Mouse (Mus musculus) CH12.LX (cell line): Measurements from ENCODE around the gene Adrb1. TPM values are rescaled to one million over a fixed set of nuclear protein-coding genes. Genes with fewer than 3 reads are reported as not detected.

Experiments used
- DNase-seq: peaks from one replicate; pipeline ENCODE4 v3.0.0-alpha.2; 2013; ENCODE audit errors: extremely low read depth
- H3K27ac ChIP-seq: 2 replicates; pipeline ENCODE4 v1.5.1; 2012; ENCODE audit warnings: low read depth, mild to moderate bottlenecking, control low read depth, moderate library complexity; ENCODE audit not compliant: insufficient read depth
- H3K27me3 ChIP-seq: replicated peaks from 2 replicates; pipeline ENCODE3; 2012; ENCODE audit warnings: inconsistent platforms
- H3K36me3 ChIP-seq, 2 experiments: replicated peaks in 1 of 2; 2 replicates each; pipeline versions ENCODE3 to v1.6.1; 2012; ENCODE audit warnings: inconsistent platforms in 1 of 2, low read length in 1 of 2, mild to moderate bottlenecking in 1 of 2, mixed read lengths in 1 of 2, moderate library complexity in 1 of 2; ENCODE audit not compliant: control insufficient read depth in 1 of 2, insufficient read depth in 1 of 2
- H3K4me1 ChIP-seq, 2 experiments: 2 replicates each; pipeline ENCODE4 v1.6.1; 2012; ENCODE audit warnings: inconsistent platforms in 1 of 2, moderate library complexity in 1 of 2; ENCODE audit not compliant: insufficient read depth in 2 of 2, control insufficient read depth in 1 of 2
- H3K4me2 ChIP-seq: 2 replicates; pipeline ENCODE4 v1.6.1; 2012; ENCODE audit warnings: low read depth, mild to moderate bottlenecking, control low read depth; ENCODE audit not compliant: poor library complexity, insufficient read depth, severe bottlenecking
- H3K4me3 ChIP-seq, 3 experiments: fragments of 150-350 bp in 1 of 3; sonication (generic) in 1 of 3; replicated peaks in 1 of 3; 2 replicates each; pipeline versions ENCODE3 to v1.5.1; 2011 to 2012; ENCODE audit warnings: low read depth in 2 of 3, low read length in 2 of 3, mild to moderate bottlenecking in 2 of 3, moderate library complexity in 2 of 3, control low read depth in 1 of 3, improper control_type of control experiment in 1 of 3, inconsistent platforms in 1 of 3, mixed read lengths in 1 of 3; ENCODE audit not compliant: poor library complexity in 1 of 3
- H3K79me2 ChIP-seq: replicated peaks from 2 replicates; pipeline ENCODE4 v1.6.1; 2012; ENCODE audit warnings: mild to moderate bottlenecking, moderate library complexity; ENCODE audit not compliant: control insufficient read depth, poor library complexity, insufficient read depth, severe bottlenecking; ENCODE audit errors: extremely low read depth
- H3K9ac ChIP-seq: 2 replicates; pipeline ENCODE4 v1.6.1; 2012; ENCODE audit warnings: low read depth, mild to moderate bottlenecking, control low read depth, moderate library complexity; ENCODE audit not compliant: insufficient read depth
- H3K9me3 ChIP-seq: replicated peaks from 2 replicates; pipeline ENCODE3; 2012; ENCODE audit warnings: low read length, inconsistent platforms, mixed read lengths
- BHLHE40 ChIP-seq: IDR thresholded peaks from 2 replicates; pipeline ENCODE4 v1.6.1; 2011; ENCODE audit warnings: mild to moderate bottlenecking, low read depth, low read length, improper control_type of control experiment
- CHD1 ChIP-seq: IDR thresholded peaks from 2 replicates; pipeline ENCODE4 v1.6.1; 2012; ENCODE audit warnings: low read depth, low read length, improper control_type of control experiment, inconsistent platforms
- CHD2 ChIP-seq: IDR thresholded peaks from 2 replicates; pipeline ENCODE4 v1.6.1; 2011; ENCODE audit warnings: low read length, improper control_type of control experiment
- CTCF ChIP-seq, 2 experiments: IDR thresholded peaks in 1 of 2; conservative IDR thresholded peaks in 1 of 2; 2 replicates each; pipeline ENCODE4 v1.5.1; 2011 to 2012; ENCODE audit warnings: low read depth in 2 of 2, low read length in 2 of 2, improper control_type of control experiment in 1 of 2, inconsistent platforms in 1 of 2, mild to moderate bottlenecking in 1 of 2, moderate library complexity in 1 of 2
- E2F4 ChIP-seq: IDR thresholded peaks from 2 replicates; pipeline ENCODE4 v1.6.1; 2011; ENCODE audit warnings: low read depth, low read length, improper control_type of control experiment; ENCODE audit not compliant: insufficient replicate concordance
- ELF1 ChIP-seq: IDR thresholded peaks from 2 replicates; pipeline ENCODE4 v1.6.1; 2014; ENCODE audit warnings: low read depth, mild to moderate bottlenecking, inconsistent platforms, low read length, improper control_type of control experiment
- EP300 ChIP-seq: IDR thresholded peaks from 2 replicates; pipeline ENCODE4 v1.6.1; 2011; ENCODE audit warnings: low read length, improper control_type of control experiment
- ETS1 ChIP-seq: conservative IDR thresholded peaks from 2 replicates; pipeline ENCODE4 v1.6.1; 2012; ENCODE audit warnings: low read depth, mild to moderate bottlenecking, inconsistent platforms, low read length, improper control_type of control experiment, moderate library complexity
- GABPA ChIP-seq: IDR thresholded peaks from 2 replicates; pipeline ENCODE4 v1.6.1; 2012; ENCODE audit warnings: low read depth, low read length, improper control_type of control experiment, inconsistent platforms; ENCODE audit not compliant: insufficient replicate concordance
- HCFC1 ChIP-seq: IDR thresholded peaks from 2 replicates; pipeline ENCODE4 v1.6.1; 2012; ENCODE audit warnings: low read depth, mild to moderate bottlenecking, inconsistent platforms, low read length, improper control_type of control experiment
- IRF4 ChIP-seq: IDR thresholded peaks from 2 replicates; pipeline ENCODE4 v1.6.1; 2014; ENCODE audit warnings: low read depth, mild to moderate bottlenecking, inconsistent platforms, low read length, improper control_type of control experiment
- JUN ChIP-seq: IDR thresholded peaks from 2 replicates; pipeline ENCODE4 v1.6.1; 2011; ENCODE audit warnings: low read depth, mild to moderate bottlenecking, low read length, improper control_type of control experiment, moderate library complexity; ENCODE audit not compliant: insufficient read depth
- JUND ChIP-seq: conservative IDR thresholded peaks from 2 replicates; pipeline ENCODE4 v1.6.1; 2011; ENCODE audit warnings: low read depth, low read length, improper control_type of control experiment
- KAT2A ChIP-seq: IDR thresholded peaks from 2 replicates; pipeline ENCODE4 v1.6.1; 2012; ENCODE audit warnings: low read length, improper control_type of control experiment, inconsistent platforms; ENCODE audit not compliant: insufficient replicate concordance
- MAFK ChIP-seq: IDR thresholded peaks from 2 replicates; pipeline ENCODE4 v1.6.1; 2011; ENCODE audit warnings: low read length, improper control_type of control experiment; ENCODE audit not compliant: insufficient replicate concordance
- MAX ChIP-seq: IDR thresholded peaks from 2 replicates; pipeline ENCODE4 v1.6.1; 2011; ENCODE audit warnings: low read length, improper control_type of control experiment
- MAZ ChIP-seq: IDR thresholded peaks from 2 replicates; pipeline ENCODE4 v1.6.1; 2012; ENCODE audit warnings: low read depth, mild to moderate bottlenecking, inconsistent platforms, low read length, improper control_type of control experiment, moderate library complexity
- MEF2A ChIP-seq: IDR thresholded peaks from 2 replicates; pipeline ENCODE4 v1.6.1; 2014; ENCODE audit warnings: low read depth, mild to moderate bottlenecking, inconsistent platforms, low read length, improper control_type of control experiment, borderline replicate concordance
- MXI1 ChIP-seq: IDR thresholded peaks from 2 replicates; pipeline ENCODE4 v1.6.1; 2011; ENCODE audit warnings: mild to moderate bottlenecking, low read depth, low read length, improper control_type of control experiment
- MYC ChIP-seq: IDR thresholded peaks from 2 replicates; pipeline ENCODE4 v1.6.1; 2011; ENCODE audit warnings: low read depth, mild to moderate bottlenecking, improper control_type of control experiment, low read length
- NELFE ChIP-seq: IDR thresholded peaks from 2 replicates; pipeline ENCODE4 v1.6.1; 2011; ENCODE audit warnings: low read depth, low read length, improper control_type of control experiment
- NRF1 ChIP-seq: IDR thresholded peaks from 2 replicates; pipeline ENCODE4 v1.6.1; 2014; ENCODE audit warnings: low read depth, mild to moderate bottlenecking, inconsistent platforms, low read length, improper control_type of control experiment, moderate library complexity
- PAX5 ChIP-seq: IDR thresholded peaks from 2 replicates; pipeline ENCODE4 v1.6.1; 2012; ENCODE audit warnings: low read length, inconsistent platforms, mixed read lengths
- POLR2A ChIP-seq: IDR thresholded peaks from 2 replicates; pipeline ENCODE4 v1.6.1; 2011; ENCODE audit warnings: low read depth, mild to moderate bottlenecking, improper control_type of control experiment, low read length
- POLR2AphosphoS2 ChIP-seq: IDR thresholded peaks from 2 replicates; pipeline ENCODE4 v1.6.1; 2011; ENCODE audit warnings: low read depth, low read length, improper control_type of control experiment
- RAD21 ChIP-seq: IDR thresholded peaks from 2 replicates; pipeline ENCODE4 v1.6.1; 2011; ENCODE audit warnings: low read depth, mild to moderate bottlenecking, low read length, improper control_type of control experiment, moderate library complexity
- RCOR1 ChIP-seq: conservative IDR thresholded peaks from 2 replicates; pipeline ENCODE4 v1.6.1; 2012; ENCODE audit warnings: low read depth, mild to moderate bottlenecking, inconsistent platforms, low read length, improper control_type of control experiment
- SIN3A ChIP-seq: IDR thresholded peaks from 2 replicates; pipeline ENCODE4 v1.6.1; 2012; ENCODE audit warnings: low read length, improper control_type of control experiment, inconsistent platforms
- SMC3 ChIP-seq: IDR thresholded peaks from 2 replicates; pipeline ENCODE4 v1.6.1; 2011; ENCODE audit warnings: low read depth, low read length, improper control_type of control experiment
- TBP ChIP-seq: conservative IDR thresholded peaks from 2 replicates; pipeline ENCODE4 v1.6.1; 2011; ENCODE audit warnings: low read depth, low read length, improper control_type of control experiment
- TCF12 ChIP-seq: IDR thresholded peaks from 2 replicates; pipeline ENCODE4 v1.6.1; 2014; ENCODE audit warnings: low read depth, mild to moderate bottlenecking, inconsistent platforms, low read length, improper control_type of control experiment
- UBTF ChIP-seq: IDR thresholded peaks from 2 replicates; pipeline ENCODE4 v1.6.1; 2012; ENCODE audit warnings: low read depth, mild to moderate bottlenecking, inconsistent platforms, low read length, improper control_type of control experiment, moderate library complexity
- USF1 ChIP-seq: IDR thresholded peaks from 2 replicates; pipeline ENCODE4 v1.6.1; 2014; ENCODE audit warnings: low read depth, mild to moderate bottlenecking, inconsistent platforms, low read length, improper control_type of control experiment
- USF2 ChIP-seq: conservative IDR thresholded peaks from 2 replicates; pipeline ENCODE4 v1.6.1; 2011; ENCODE audit warnings: low read depth, low read length, improper control_type of control experiment
- ZC3H11A ChIP-seq: IDR thresholded peaks from 2 replicates; pipeline ENCODE4 v1.6.1; 2012; ENCODE audit warnings: low read depth, mild to moderate bottlenecking, inconsistent platforms, low read length, improper control_type of control experiment
- ZKSCAN1 ChIP-seq: IDR thresholded peaks from 2 replicates; pipeline ENCODE4 v1.6.1; 2012; ENCODE audit warnings: low read depth, inconsistent platforms, low read length, improper control_type of control experiment, borderline replicate concordance
- ZMIZ1 ChIP-seq: IDR thresholded peaks from 2 replicates; pipeline ENCODE4 v1.6.1; 2012; ENCODE audit warnings: low read depth, mild to moderate bottlenecking, inconsistent platforms, low read length, improper control_type of control experiment
- ZNF384 ChIP-seq: IDR thresholded peaks from 2 replicates; pipeline ENCODE4 v1.6.1; 2012; ENCODE audit warnings: low read depth, low read length, improper control_type of control experiment, inconsistent platforms
- dilution Hi-C: fragments of 300-500 bp; cut with MboI; formaldehyde crosslinking; loops from 2 replicates; pipeline ENCODE4 v1.14.3; 2020; ENCODE audit warnings: low sequenced_read_pairs; ENCODE audit not compliant: extremely low pct_unique_long_range_greater_than_20kb, extremely low pct_ligation_motif_present
- in situ Hi-C: fragments of 300-500 bp; cut with MboI; formaldehyde crosslinking; loops from 3 replicates; pipeline ENCODE4 v1.14.3; 2019; ENCODE audit warnings: low sequenced_read_pairs, low pct_ligation_motif_present, low pct_unique_long_range_greater_than_20kb, mixed read lengths
- polyA plus RNA-seq: library from polyadenylated mRNA; unstranded; fragments of >175 nt; gene quantifications from 2 replicates; pipeline ENCODE4 v1.2.1, GENCODE M21; 2012; ENCODE audit warnings: low read depth; ENCODE audit not compliant: insufficient read length
- total RNA-seq, 2 experiments: library from RNA; depleted of rRNA; stranded (reverse); fragments of 300-350 nt in 1 of 2; fragments of >200 nt in 1 of 2; gene quantifications; 2 replicates each; pipeline ENCODE4 v1.2.3; 2012 to 2014

Adrb1 gene
- total and polyA plus RNA-seq, 3 experiments: not detected

DNA sequence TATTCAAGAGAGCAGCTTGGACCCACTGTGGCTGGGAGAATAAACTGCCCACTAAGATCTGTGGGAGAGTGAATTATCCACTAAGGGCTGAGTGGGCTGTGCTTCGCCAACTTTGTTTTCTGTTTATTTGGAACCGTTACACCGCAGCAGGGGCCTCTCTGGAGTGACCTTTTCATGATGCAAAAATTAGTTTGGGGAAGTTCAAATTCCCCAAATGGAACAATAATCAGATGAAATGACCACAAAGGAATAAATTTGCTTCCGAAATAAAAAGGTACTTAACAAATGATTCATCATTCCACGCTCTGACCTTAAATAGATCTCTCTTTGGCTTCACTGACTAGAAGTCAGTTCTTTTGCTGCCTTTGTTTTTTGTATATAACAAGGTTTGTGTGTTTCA lies 8.4 kb upstream of the Adrb1 start:
- Histone ChIP-seq H3K4me3 (no peak overlapping the region), H3K27ac (no peak overlapping the region), H3K79me2 (no peaks in the 10 kb centered on the region), H3K36me3 (no peaks in the 10 kb centered on the region), H3K9ac (peak overlapping the region; percentile 30; the same call in 1 of the 2 replicates), H3K4me1 (peaks cover 5 to 22% of the 10 kb centered on the region in 2 experiments), H3K27me3 (no peaks in the 10 kb centered on the region), H3K4me2 (peak overlapping the region; percentile 51; the same call in 1 of the 2 replicates), H3K9me3 (no peaks in the 10 kb centered on the region)
- dilution Hi-C loops: no loop called here
- TF ChIP-seq ZNF384 (no peak), HCFC1 (no peak), EP300 (peak; percentile 79), USF1 (no peak), KAT2A (no peak), PAX5 (no peak), CHD2 (no peak), TCF12 (no peak), CTCF (conservative IDR thresholded peaks at IDR 0.05 in 1 of 2, IDR thresholded peaks at IDR 0.05 in 1 of 2; ENCODE audit: low read depth in 2 of 2, low read length in 2 of 2) (no peak), TBP (no peak), ETS1 (peak; percentile 46; the same call in 1 of the 2 replicates), ZMIZ1 (no peak), GABPA (no peak), UBTF (no peak), MAFK (0 out of 2 replicates have a peak, but pooled peaks have one; percentile 34), RAD21 (no peak), POLR2AphosphoS2 (no peak), ELF1 (no peak), NRF1 (no peak), BHLHE40 (peak; percentile 53), ZKSCAN1 (no peak), MAZ (no peak), RCOR1 (no peak), POLR2A (no peak), CHD1 (no peak), ZC3H11A (no peak), MXI1 (no peak), MAX (no peak), E2F4 (no peak), SMC3 (no peak), USF2 (no peak), SIN3A (no peak), JUN (peak; percentile 37; the same call in 1 of the 2 replicates), MYC (no peak), NELFE (no peak), MEF2A (peak; percentile 83), JUND (no peak), IRF4 (peak; percentile 66)
- in situ Hi-C loops: no loop called here
- peak; percentile 39 for DNase-seq
